ENCODE assay signal across 25 mouse cellular contexts in the genomic region with DNA sequence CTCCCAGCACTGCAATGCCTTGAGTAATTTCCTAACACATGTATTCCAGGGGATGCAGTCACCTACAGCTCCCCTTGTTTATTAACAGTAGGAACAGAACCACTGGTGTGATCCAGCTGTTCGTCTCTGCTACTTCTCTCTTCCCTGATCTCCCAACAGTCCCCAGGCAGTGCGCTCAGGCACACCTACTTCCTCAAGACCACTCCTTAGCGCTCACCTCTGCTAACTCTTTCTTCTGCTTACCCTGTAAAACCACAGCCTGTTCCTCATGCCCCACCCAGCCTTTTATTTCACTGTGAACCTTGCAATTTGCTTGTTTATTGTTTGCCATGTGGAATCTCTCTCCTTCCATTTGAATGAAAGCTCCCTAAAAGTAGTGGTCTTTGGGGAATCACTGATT.
DNase-seq lines count a peak whose midpoint lies in the region; ATAC-seq and TF ChIP-seq lines count a peak whose summit lies in the region.
"Had no signal": no experiment of that assay in that cellular context is flagged by ENCODE, and none has a peak within 500 bp of the region (broad histone marks: within the 10 kb centered on the region; RNA-seq: fewer than 3 reads in every experiment).

No protein-coding gene starts in this region.

- no peak overlapping the region for H3K4me2 ChIP-seq in stomach, postnatal 0 days (replicated peaks; ENCODE audit: low read depth)
- H3K4me2 ChIP-seq: embryonic facial prominence, embryonic 13.5 days; embryonic facial prominence, embryonic 15.5 days; forebrain, embryonic 12.5 days had no signal

- no peaks in the 10 kb centered on the region for H3K4me1 ChIP-seq in stomach, postnatal 0 days (replicated peaks; ENCODE audit: control insufficient read depth, insufficient read depth)
- H3K4me1 ChIP-seq: embryonic facial prominence, embryonic 13.5 days; embryonic facial prominence, embryonic 15.5 days had no signal

- no peaks in the 10 kb centered on the region for H3K27me3 ChIP-seq in stomach, postnatal 0 days (ENCODE audit: control insufficient read depth, insufficient read depth, low read length)
- H3K27me3 ChIP-seq: CH12.LX; embryonic facial prominence, embryonic 13.5 days; embryonic facial prominence, embryonic 15.5 days; forebrain, embryonic 12.5 days had no signal

- no peak for TF ChIP-seq EP300 in stomach, postnatal 0 days (optimal IDR thresholded peaks at IDR 0.05)

- peak; percentile 56; the same call in 1 of the 2 replicates for ATAC-seq in stomach, postnatal 0 days (ENCODE audit: low FRiP score, low TSS enrichment)
- ATAC-seq: CD4-positive, CD25-positive, alpha-beta regulatory T cell, adult 4 months; forebrain, embryonic 14.5 days; forebrain, embryonic 16.5 days had no signal

- no peak overlapping the region for H3K4me3 ChIP-seq in stomach, postnatal 0 days (ENCODE audit: low read depth, low read length)
- H3K4me3 ChIP-seq: embryonic facial prominence, embryonic 13.5 days; embryonic facial prominence, embryonic 15.5 days; erythroblast, embryonic 14.5 days; forebrain, embryonic 10.5 days; forebrain, embryonic 12.5 days had no signal

- DNase-seq in ES-CJ7 (ENCODE audit: low read depth, low spot score) (peak; percentile 10), ZHBTc4 (ENCODE audit: low read depth, low spot score) (peak; percentile 54)
- DNase-seq in stomach, postnatal 0 days (ENCODE audit: low spot score), result peak; percentile 24
- DNase-seq in layer of hippocampus, adult 11-12 months (ENCODE audit: low spot score), result no peak
- no peak for DNase-seq in frontal cortex, postnatal 25 days (ENCODE audit: low spot score in 2 of 2)
- DNase-seq: adrenal gland, adult 2 months; adrenal gland, postnatal 10 days; adrenal gland, postnatal 25 days; B cell, adult 2 months; cerebellum, adult 11 months; cerebellum, adult 18-20 months; cerebellum, adult 8-10 months; cerebellum, adult 9-11 months; cerebellum, postnatal 14 days; cerebellum, postnatal 36 days; embryo, embryonic 11 days had no signal

- no peaks in the 10 kb centered on the region for H3K9me3 ChIP-seq in stomach, postnatal 0 days (ENCODE audit: control insufficient read depth, low read length)
- H3K9me3 ChIP-seq: embryonic facial prominence, embryonic 13.5 days; embryonic facial prominence, embryonic 15.5 days; forebrain, embryonic 10.5 days; forebrain, embryonic 12.5 days had no signal

- no peaks in the 10 kb centered on the region for H3K36me3 ChIP-seq in stomach, postnatal 0 days (ENCODE audit: control insufficient read depth, insufficient read depth, low read length)
- H3K36me3 ChIP-seq: embryonic facial prominence, embryonic 13.5 days; embryonic facial prominence, embryonic 15.5 days; forebrain, embryonic 10.5 days; forebrain, embryonic 12.5 days had no signal

- TF ChIP-seq CTCF in stomach, postnatal 0 days (IDR thresholded peaks at IDR 0.05; ENCODE audit: low read depth), result no peak

- WGBS in stomach, postnatal 0 days, result 46% methylated on average over 3 of the region's 3 CpGs

- H3K27ac ChIP-seq in stomach, postnatal 0 days (replicated peaks), result no peak overlapping the region
- H3K27ac ChIP-seq: embryonic facial prominence, embryonic 13.5 days; embryonic facial prominence, embryonic 15.5 days; forebrain, embryonic 10.5 days; forebrain, embryonic 12.5 days had no signal

- H3K9ac ChIP-seq in stomach, postnatal 0 days (ENCODE audit: low read length), result no peak overlapping the region
- H3K9ac ChIP-seq: embryonic facial prominence, embryonic 13.5 days; embryonic facial prominence, embryonic 15.5 days; forebrain, embryonic 12.5 days had no signal

Comparison
In these comparisons a context has a peak if more than half of its experiments do, and no peak if none do; other contexts are left out.
1. DNase-seq: peak in ES-CJ7 (single experiment), ZHBTc4 (single experiment) and stomach, postnatal 0 days (single experiment); none in layer of hippocampus, adult 11-12 months (single experiment) and frontal cortex, postnatal 25 days (0 of 2).